Mouse (Mus musculus) embryonic fibroblast, embryonic 13.5 days (primary cell): ENCODE measurements around the gene Rnf43. TPM values are rescaled to one million over a fixed set of nuclear protein-coding genes. Genes with fewer than 3 reads are reported as not detected.

Experiments used
- H3K27ac ChIP-seq: 2 replicates; pipeline ENCODE4 v1.5.1; 2012; ENCODE audit warnings: low read length, control low read depth, inconsistent platforms; ENCODE audit not compliant: insufficient read depth
- H3K4me1 ChIP-seq: 2 replicates; pipeline ENCODE4 v1.6.1; 2011; ENCODE audit warnings: low read length; ENCODE audit not compliant: control insufficient read depth, insufficient read depth
- H3K4me3 ChIP-seq: 2 replicates; pipeline ENCODE4 v1.5.1; 2011; ENCODE audit warnings: mild to moderate bottlenecking, control low read depth, low read length; ENCODE audit not compliant: insufficient read depth
- CTCF ChIP-seq: IDR thresholded peaks from 2 replicates; pipeline ENCODE4 v1.5.1; 2011; ENCODE audit warnings: mild to moderate bottlenecking, control low read depth, low read length, moderate library complexity, borderline replicate concordance; ENCODE audit not compliant: insufficient read depth
- POLR2A ChIP-seq: IDR thresholded peaks from 2 replicates; pipeline ENCODE4 v1.6.1; 2011; ENCODE audit warnings: low read depth, mild to moderate bottlenecking, control low read depth, low read length, moderate library complexity
- polyA plus RNA-seq: library from polyadenylated mRNA; stranded (reverse); fragments of >200 nt; gene quantifications from 2 replicates; pipeline ENCODE4 v1.2.4, GENCODE M21; 2011; ENCODE audit warnings: low read depth; ENCODE audit not compliant: missing spikeins, insufficient read length

Gene Rnf43
- polyA plus RNA-seq, 1 experiment = 1.4 TPM

- peaks cover 8% of the 10 kb centered on the region for H3K4me1 ChIP-seq
- TF ChIP-seq CTCF = no peak
- no peak for TF ChIP-seq POLR2A
- H3K4me3 ChIP-seq = no peak overlapping the region
- H3K27ac ChIP-seq = no peak overlapping the region
Measured at GRCm38 (mm10) chr11:87688478-87689203, 26.1 kb downstream of the Rnf43 start.

- no peak for TF ChIP-seq POLR2A
- no peak overlapping the region for H3K27ac ChIP-seq
- no peak overlapping the region for H3K4me3 ChIP-seq
- peaks cover 8% of the 10 kb centered on the region for H3K4me1 ChIP-seq
Measured at GRCm38 (mm10) chr11:87689402-87689808, 26.9 kb downstream of the Rnf43 start.

- Histone ChIP-seq H3K4me3 (no peak overlapping the region), H3K27ac (no peak overlapping the region)
- no peak for TF ChIP-seq POLR2A
- no peak for TF ChIP-seq CTCF
Measured at GRCm38 (mm10) chr11:87690054-87690740, 27.7 kb downstream of the Rnf43 start.

GRCm38 (mm10) chr11:87697131-87697682 is 34.7 kb downstream of the Rnf43 start:
- H3K27ac ChIP-seq = no peak overlapping the region
- H3K4me3 ChIP-seq = no peak overlapping the region
- H3K4me1 ChIP-seq = no peaks in the 10 kb centered on the region
- TF ChIP-seq POLR2A = no peak
- no peak for TF ChIP-seq CTCF

More at GRCm38 (mm10) chr11:87690054-87690740, 27.7 kb downstream of the Rnf43 start:
- H3K4me1 ChIP-seq = peaks cover 8% of the 10 kb centered on the region

GRCm38 (mm10) chr11:87698126-87698525 is 35.6 kb downstream of the Rnf43 start:
- Histone ChIP-seq H3K4me3 (no peak overlapping the region), H3K4me1 (no peaks in the 10 kb centered on the region), H3K27ac (no peak overlapping the region)
- TF ChIP-seq POLR2A (no peak), CTCF (no peak)

GRCm38 (mm10) chr11:87701108-87701507 is 38.6 kb downstream of the Rnf43 start:
- TF ChIP-seq POLR2A (no peak), CTCF (no peak)
- Histone ChIP-seq H3K4me1 (no peaks in the 10 kb centered on the region), H3K4me3 (no peak overlapping the region), H3K27ac (no peak overlapping the region)

GRCm38 (mm10) chr11:87701877-87702620 is 39.5 kb downstream of the Rnf43 start:
- Histone ChIP-seq H3K4me1 (no peaks in the 10 kb centered on the region), H3K27ac (no peak overlapping the region), H3K4me3 (no peak overlapping the region)
- no peak for TF ChIP-seq CTCF
- TF ChIP-seq POLR2A = no peak

GRCm38 (mm10) chr11:87703654-87704053 is 41.1 kb downstream of the Rnf43 start:
- TF ChIP-seq POLR2A = no peak
- TF ChIP-seq CTCF = no peak
- no peaks in the 10 kb centered on the region for H3K4me1 ChIP-seq
- H3K27ac ChIP-seq = no peak overlapping the region
- H3K4me3 ChIP-seq = no peak overlapping the region

GRCm38 (mm10) chr11:87704289-87704688 is 41.8 kb downstream of the Rnf43 start:
- TF ChIP-seq POLR2A (no peak), CTCF (no peak)

More at GRCm38 (mm10) chr11:87704289-87704688, 41.8 kb downstream of the Rnf43 start:
- Histone ChIP-seq H3K4me3 (no peak overlapping the region), H3K27ac (no peak overlapping the region), H3K4me1 (no peaks in the 10 kb centered on the region)
